Mouse (Mus musculus) small intestine, adult 2 months (tissue): ENCODE results near the gene Strn3.

Experiments used
- CTCF ChIP-seq: fragments of 200-500 bp; IDR thresholded peaks from 2 replicates; pipeline ENCODE4 v1.5.1; 2012; ENCODE audit warnings: low read depth, mild to moderate bottlenecking, control low read depth, inconsistent platforms, low read length, moderate library complexity, mixed read lengths; ENCODE audit not compliant: insufficient replicate concordance, insufficient read length; ENCODE audit errors: extremely low read depth
- POLR2A ChIP-seq: fragments of 200-500 bp; IDR thresholded peaks from 2 replicates; pipeline ENCODE4 v1.6.1; 2012; ENCODE audit warnings: low read depth, mild to moderate bottlenecking, control low read depth, inconsistent platforms, low read length, moderate library complexity

DNA sequence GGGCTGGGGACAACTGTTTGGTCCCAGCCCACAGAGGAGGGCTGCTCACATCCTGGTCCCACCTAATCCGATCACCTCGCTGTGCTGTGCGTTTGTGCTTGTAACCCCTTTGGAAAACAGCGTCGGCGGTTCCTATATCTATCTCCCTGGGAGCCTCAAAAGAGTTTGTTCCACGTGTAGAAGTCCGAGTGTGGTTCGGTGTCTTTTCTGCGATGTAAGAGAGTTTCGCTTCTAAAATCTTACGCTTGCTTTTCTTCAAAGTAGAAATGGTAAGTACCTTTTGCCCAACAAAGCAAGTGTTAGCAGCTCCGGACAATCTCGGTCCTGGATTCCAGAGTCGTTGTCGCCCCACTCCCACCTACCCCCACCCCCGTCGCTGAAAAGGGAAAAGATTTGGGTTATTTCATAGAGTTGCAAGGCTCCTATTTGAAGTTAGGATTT is 97.6 kb downstream of the Strn3 start:
- no peak for TF ChIP-seq CTCF
- TF ChIP-seq POLR2A, result no peak
